7 mouse cellular contexts compared by ENCODE assay signal in genomic region chr5:66861232-66862035, GRCm38 (mm10).
A peak's percentile ranks its signal among the peaks of the same experiment; 100 is the strongest.
DNase-seq lines count a peak whose midpoint lies in the region; ATAC-seq and TF ChIP-seq lines count a peak whose summit lies in the region.

No protein-coding gene starts in this region.

- intact Hi-C loops in gastrocnemius, postnatal 14 days (cut with DNase I; ENCODE audit: low total_unique reads): no loop called here

- H3K9me3 ChIP-seq in heart, embryonic 16.5 days (replicated peaks; ENCODE audit: control insufficient read depth, low read length): no peaks in the 10 kb centered on the region
- no peaks in the 10 kb centered on the region for H3K9me3 ChIP-seq in lung, postnatal 0 days (ENCODE audit: low read length)

- TF ChIP-seq EP300 in lung, postnatal 0 days (IDR thresholded peaks at IDR 0.05): peak; percentile 39; the same call in 1 of the 2 replicates

- no peaks in the 10 kb centered on the region for H3K27me3 ChIP-seq in heart, embryonic 16.5 days (ENCODE audit: control insufficient read depth, insufficient read depth, low read length)
- H3K27me3 ChIP-seq in lung, postnatal 0 days (replicated peaks; ENCODE audit: insufficient read depth, low read length): no peaks in the 10 kb centered on the region

- H3K4me3 ChIP-seq in heart, embryonic 16.5 days (ENCODE audit: low read length): no peak overlapping the region
- peak overlapping the region; percentile 14 for H3K4me3 ChIP-seq in lung, postnatal 0 days (ENCODE audit: low read depth, low read length)

- no peak overlapping the region for H3K9ac ChIP-seq in heart, embryonic 16.5 days (ENCODE audit: low read length)
- H3K9ac ChIP-seq in lung, postnatal 0 days (replicated peaks; ENCODE audit: low read depth): no peak overlapping the region

- DNase-seq in ovary, postnatal 36 days (ENCODE audit: low spot score): peak; percentile 13
- DNase-seq in ovary, postnatal 10 days (ENCODE audit: low spot score): no peak
- DNase-seq in lung, postnatal 0 days (ENCODE audit: low spot score): peak; percentile 69
- no peak for DNase-seq in embryo, embryonic 9.5 days (ENCODE audit: extremely low spot score)
- DNase-seq in gastrocnemius, postnatal 14 days: no peak
- no peak for DNase-seq in urinary bladder, adult 18-20 months (ENCODE audit: low spot score in 2 of 2)

- peaks cover 12% of the 10 kb centered on the region for H3K4me1 ChIP-seq in heart, embryonic 16.5 days (ENCODE audit: control insufficient read depth, insufficient read depth, low read length)
- H3K4me1 ChIP-seq in lung, postnatal 0 days (ENCODE audit: insufficient read depth, low read depth, low read length): peaks cover 12% of the 10 kb centered on the region; the same call in 1 of the 2 replicates

- WGBS in heart, embryonic 16.5 days: 28% methylated on average over 17 of the region's 17 CpGs
- WGBS in lung, postnatal 0 days: 19% methylated on average over 17 of the region's 17 CpGs

- H3K4me2 ChIP-seq in heart, embryonic 16.5 days (ENCODE audit: low read depth, low read length): peak overlapping the region; percentile 24; the same call in 1 of the 2 replicates
- peak overlapping the region; percentile 37 for H3K4me2 ChIP-seq in lung, postnatal 0 days (replicated peaks; ENCODE audit: low read depth, low read length)

- ATAC-seq in heart, embryonic 16.5 days (replicated peaks; ENCODE audit: extremely low read depth, insufficient read depth, low FRiP score): no peak; the same call in 1 of the 2 replicates
- ATAC-seq in lung, postnatal 0 days: peak; percentile 73

- TF ChIP-seq CTCF in lung, postnatal 0 days (IDR thresholded peaks at IDR 0.05): no peak

- no peaks in the 10 kb centered on the region for H3K36me3 ChIP-seq in heart, embryonic 16.5 days (ENCODE audit: control insufficient read depth, insufficient read depth)
- H3K36me3 ChIP-seq in lung, postnatal 0 days (ENCODE audit: insufficient read depth, low read length): no peaks in the 10 kb centered on the region

- no peak overlapping the region for H3K27ac ChIP-seq in heart, embryonic 16.5 days (ENCODE audit: low read length)
- H3K27ac ChIP-seq in lung, postnatal 0 days (ENCODE audit: low read length): peak overlapping the region; percentile 74

Comparison
In these comparisons a context has a peak if more than half of its experiments do, and no peak if none do; other contexts are left out.
1. DNase-seq: peak in ovary, postnatal 36 days (single experiment) and lung, postnatal 0 days (single experiment); none in ovary, postnatal 10 days (single experiment), embryo, embryonic 9.5 days (single experiment), gastrocnemius, postnatal 14 days (single experiment) and urinary bladder, adult 18-20 months (0 of 2).